Mouse (Mus musculus) lung, embryonic 16.5 days (tissue): ENCODE data around the gene Scfd2. TPM values are rescaled to one million over a fixed set of nuclear protein-coding genes. Genes with fewer than 3 reads are reported as not detected.

Experiments used
- ATAC-seq: fragments of 200-750 bp; cut with Nextera tagmentation; 2 replicates; pipeline ENCODE4 v1.8.0; 2017; ENCODE audit warnings: low read depth, mild to moderate bottlenecking, moderate library complexity
- H3K27ac ChIP-seq: fragments of 300-500 bp; sonication (generic); 2 replicates; pipeline ENCODE4 v1.5.1; 2014; ENCODE audit warnings: mild to moderate bottlenecking, control low read depth, low read length
- H3K27me3 ChIP-seq: fragments of 300-500 bp; sonication (generic); 2 replicates; pipeline ENCODE4 v1.6.1; 2014; ENCODE audit warnings: low read depth, low read length, mixed read lengths; ENCODE audit not compliant: control insufficient read depth, insufficient read depth
- H3K36me3 ChIP-seq: fragments of 300-500 bp; sonication (generic); 2 replicates; pipeline ENCODE4 v1.6.1; 2014; ENCODE audit warnings: low read length; ENCODE audit not compliant: control insufficient read depth, insufficient read depth
- H3K4me1 ChIP-seq: fragments of 300-500 bp; sonication (generic); replicated peaks from 2 replicates; pipeline ENCODE4 v1.6.1; 2014; ENCODE audit warnings: low read length, mixed read lengths; ENCODE audit not compliant: control insufficient read depth, insufficient read depth
- H3K4me2 ChIP-seq: fragments of 300-500 bp; sonication (generic); 2 replicates; pipeline ENCODE4 v1.6.1; 2014; ENCODE audit warnings: low read depth, low read length, control low read depth
- H3K4me3 ChIP-seq: fragments of 300-500 bp; sonication (generic); 2 replicates; pipeline ENCODE4 v1.5.1; 2014; ENCODE audit warnings: mild to moderate bottlenecking, low read length, control low read depth
- H3K9ac ChIP-seq: fragments of 300-500 bp; sonication (generic); 2 replicates; pipeline ENCODE4 v1.6.1; 2014; ENCODE audit warnings: low read length, control low read depth
- H3K9me3 ChIP-seq: fragments of 300-500 bp; sonication (generic); 2 replicates; pipeline ENCODE4 v1.6.1; 2016; ENCODE audit warnings: low read length; ENCODE audit not compliant: control insufficient read depth
- WGBS: fragments of 180-500 bp; shearing (Covaris S2); extraction: QIAGEN DNeasy Blood & Tissue Kit; methylation state at CpG from one replicate; pipeline ENCODE4 v1.1.7; 2014; 5-methylcytosine and 5-hydroxymethylcytosine counted together
- polyA plus RNA-seq: library from polyadenylated mRNA; unstranded; fragments of >200 nt; fragmentation: Nextera tagmentation; extraction: Ambion mirVana; gene quantifications from 2 replicates; pipeline ENCODE4 v1.2.1, GENCODE M21; 2015

Gene Scfd2
- polyA plus RNA-seq, 1 experiment from 2014 or later, result 19.1 TPM

GRCm38 (mm10) chr5:74193008-74193407, 338.6 kb downstream of the Scfd2 start:
- no peaks in the 10 kb centered on the region for H3K27me3 ChIP-seq
- ATAC-seq, result no peak
- no peaks in the 10 kb centered on the region for H3K9me3 ChIP-seq
- WGBS, result 48% methylated on average over 2 of the region's 2 CpGs
- H3K4me2 ChIP-seq, result no peak overlapping the region
- peaks cover 56% of the 10 kb centered on the region for H3K4me1 ChIP-seq
- no peak overlapping the region for H3K4me3 ChIP-seq
- no peak overlapping the region for H3K9ac ChIP-seq
- peaks cover 8% of the 10 kb centered on the region; the same call in 1 of the 2 replicates for H3K36me3 ChIP-seq
- no peak overlapping the region for H3K27ac ChIP-seq

GRCm38 (mm10) chr5:74190911-74191310, 340.6 kb downstream of the Scfd2 start:
- H3K27ac ChIP-seq, result peak overlapping the region; percentile 88
- no peak for ATAC-seq
- 65% methylated on average over 5 of the region's 5 CpGs for WGBS

GRCm38 (mm10) chr5:74190161-74190491, 341.4 kb downstream of the Scfd2 start:
- no peak for ATAC-seq
- Histone ChIP-seq H3K9me3 (no peaks in the 10 kb centered on the region), H3K4me1 (peaks cover 60% of the 10 kb centered on the region), H3K9ac (peak overlapping the region; percentile 17; the same call in 1 of the 2 replicates), H3K27ac (peak overlapping the region; percentile 88), H3K4me3 (no peak overlapping the region), H3K4me2 (peak overlapping the region; percentile 41), H3K27me3 (no peaks in the 10 kb centered on the region), H3K36me3 (no peaks in the 10 kb centered on the region)
- WGBS, result 25% methylated on average over 9 of the region's 9 CpGs

More at GRCm38 (mm10) chr5:74190911-74191310, 340.6 kb downstream of the Scfd2 start:
- H3K36me3 ChIP-seq, result no peaks in the 10 kb centered on the region
- H3K27me3 ChIP-seq, result no peaks in the 10 kb centered on the region
- H3K9ac ChIP-seq, result no peak overlapping the region
- no peak overlapping the region for H3K4me3 ChIP-seq
- no peaks in the 10 kb centered on the region for H3K9me3 ChIP-seq
- H3K4me1 ChIP-seq, result peaks cover 58% of the 10 kb centered on the region
- no peak overlapping the region for H3K4me2 ChIP-seq

GRCm38 (mm10) chr5:74189484-74190160, 341.9 kb downstream of the Scfd2 start:
- peak overlapping the region; percentile 41 for H3K4me2 ChIP-seq
- H3K27me3 ChIP-seq, result no peaks in the 10 kb centered on the region
- peak overlapping the region; percentile 17; the same call in 1 of the 2 replicates for H3K9ac ChIP-seq

GRCm38 (mm10) chr5:74188886-74189285, 342.7 kb downstream of the Scfd2 start:
- Histone ChIP-seq H3K27me3 (no peaks in the 10 kb centered on the region), H3K27ac (peak overlapping the region; percentile 88), H3K4me1 (peaks cover 59% of the 10 kb centered on the region), H3K9ac (no peak overlapping the region), H3K36me3 (no peaks in the 10 kb centered on the region), H3K9me3 (no peaks in the 10 kb centered on the region), H3K4me3 (no peak overlapping the region), H3K4me2 (peak overlapping the region; percentile 16; the same call in 1 of the 2 replicates)
- 10% methylated on average over 8 of the region's 8 CpGs for WGBS
- peak; percentile 75 for ATAC-seq

More at GRCm38 (mm10) chr5:74189484-74190160, 341.9 kb downstream of the Scfd2 start:
- ATAC-seq, result no peak
- peak overlapping the region; percentile 88 for H3K27ac ChIP-seq
- H3K4me1 ChIP-seq, result peaks cover 59% of the 10 kb centered on the region
- H3K4me3 ChIP-seq, result no peak overlapping the region
- H3K9me3 ChIP-seq, result no peaks in the 10 kb centered on the region
- 32% methylated on average over 9 of the region's 9 CpGs for WGBS
- H3K36me3 ChIP-seq, result no peaks in the 10 kb centered on the region

- H3K36me3 ChIP-seq, result no peaks in the 10 kb centered on the region
- H3K4me1 ChIP-seq, result peaks cover 60% of the 10 kb centered on the region
- ATAC-seq, result no peak
- H3K4me3 ChIP-seq, result no peak overlapping the region
- 43% methylated on average over 12 of the region's 12 CpGs for WGBS
- H3K4me2 ChIP-seq, result no peak overlapping the region
- H3K27me3 ChIP-seq, result no peaks in the 10 kb centered on the region
- H3K27ac ChIP-seq, result peak overlapping the region; percentile 88
- no peaks in the 10 kb centered on the region for H3K9me3 ChIP-seq
- no peak overlapping the region for H3K9ac ChIP-seq
These were observed 343.5 kb downstream of the Scfd2 start for GRCm38 (mm10) chr5:74188076-74188475.

GRCm38 (mm10) chr5:74184607-74185006, 347.0 kb downstream of the Scfd2 start:
- H3K9me3 ChIP-seq, result no peaks in the 10 kb centered on the region
- no peak overlapping the region for H3K4me3 ChIP-seq
- WGBS, result 44% methylated on average over 9 of the region's 9 CpGs
- no peak overlapping the region for H3K4me2 ChIP-seq
- peaks cover 44% of the 10 kb centered on the region for H3K4me1 ChIP-seq
- H3K27ac ChIP-seq, result no peak overlapping the region
- no peak for ATAC-seq
- H3K9ac ChIP-seq, result no peak overlapping the region
- H3K27me3 ChIP-seq, result no peaks in the 10 kb centered on the region
- no peaks in the 10 kb centered on the region for H3K36me3 ChIP-seq

GRCm38 (mm10) chr5:74183118-74183517, 348.4 kb downstream of the Scfd2 start:
- no peaks in the 10 kb centered on the region for H3K36me3 ChIP-seq
- H3K4me2 ChIP-seq, result no peak overlapping the region
- H3K4me3 ChIP-seq, result no peak overlapping the region
- H3K4me1 ChIP-seq, result peaks cover 29% of the 10 kb centered on the region
- H3K27me3 ChIP-seq, result no peaks in the 10 kb centered on the region
- H3K9ac ChIP-seq, result no peak overlapping the region
- H3K27ac ChIP-seq, result no peak overlapping the region
- H3K9me3 ChIP-seq, result no peaks in the 10 kb centered on the region
- WGBS, result 34% methylated on average over 10 of the region's 10 CpGs
- ATAC-seq, result no peak

- no peak for ATAC-seq
- Histone ChIP-seq H3K27me3 (no peaks in the 10 kb centered on the region), H3K9me3 (no peaks in the 10 kb centered on the region), H3K9ac (no peak overlapping the region), H3K4me2 (no peak overlapping the region), H3K36me3 (no peaks in the 10 kb centered on the region), H3K4me3 (no peak overlapping the region), H3K4me1 (peaks cover 30% of the 10 kb centered on the region), H3K27ac (no peak overlapping the region)
- 48% methylated on average over 10 of the region's 10 CpGs for WGBS
These were observed 351.3 kb downstream of the Scfd2 start for GRCm38 (mm10) chr5:74180216-74180615.
